Mouse (Mus musculus): ENCODE results near the gene Afdn. TPM values are rescaled to one million over a fixed set of nuclear protein-coding genes. Genes with fewer than 3 reads are reported as not detected.
"Not testable (repeated sequence)": the region's sequence is repeated elsewhere in the genome, so short reads cannot be mapped to it uniquely, and the experiment has no call there.

Afdn gene
- polyA plus RNA-seq, 1 experiment: 15.6 TPM

GRCm38 (mm10) chr17:13754940-13755339 is 5.4 kb upstream of the Afdn start:
- H3K4me1 ChIP-seq (ENCODE audit: control insufficient read depth, insufficient read depth, low read length): peaks cover 4% of the 10 kb centered on the region
- H3K4me3 ChIP-seq (ENCODE audit: control insufficient read depth, low read depth, low read length): no peak overlapping the region
- TF ChIP-seq CTCF (IDR thresholded peaks at IDR 0.05; ENCODE audit: control insufficient read depth, insufficient read depth, insufficient replicate concordance, low read depth, low read length): no peak
- no peak for TF ChIP-seq POLR2A (IDR thresholded peaks at IDR 0.05; ENCODE audit: control insufficient read depth, low read depth, low read length)
- H3K27me3 ChIP-seq (ENCODE audit: control insufficient read depth, insufficient read depth, low read length): no peaks in the 10 kb centered on the region
- H3K36me3 ChIP-seq (ENCODE audit: control insufficient read depth, insufficient read depth, low read length): no peaks in the 10 kb centered on the region
- H3K27ac ChIP-seq (ENCODE audit: control insufficient read depth, insufficient read depth, low read depth, low read length): no peak overlapping the region

GRCm38 (mm10) chr17:13758586-13758985 is 1.8 kb upstream of the Afdn start:
- Histone ChIP-seq H3K36me3 (ENCODE audit: control insufficient read depth, insufficient read depth, low read length) (no peaks in the 10 kb centered on the region), H3K4me3 (ENCODE audit: control insufficient read depth, low read depth, low read length) (no peak overlapping the region), H3K27ac (ENCODE audit: control insufficient read depth, insufficient read depth, low read depth, low read length) (no peak overlapping the region), H3K27me3 (ENCODE audit: control insufficient read depth, insufficient read depth, low read length) (no peaks in the 10 kb centered on the region), H3K4me1 (ENCODE audit: control insufficient read depth, insufficient read depth, low read length) (peaks cover 4% of the 10 kb centered on the region)
- TF ChIP-seq CTCF (IDR thresholded peaks at IDR 0.05; ENCODE audit: control insufficient read depth, insufficient read depth, insufficient replicate concordance, low read depth, low read length) (no peak), POLR2A (IDR thresholded peaks at IDR 0.05; ENCODE audit: control insufficient read depth, low read depth, low read length) (no peak)

GRCm38 (mm10) chr17:13759156-13759852 is 1.0 kb upstream of the Afdn start:
- peaks cover 4% of the 10 kb centered on the region for H3K4me1 ChIP-seq (ENCODE audit: control insufficient read depth, insufficient read depth, low read length)
- peak overlapping the region; percentile 94 for H3K4me3 ChIP-seq (ENCODE audit: control insufficient read depth, low read depth, low read length)
- H3K27me3 ChIP-seq (ENCODE audit: control insufficient read depth, insufficient read depth, low read length): no peaks in the 10 kb centered on the region
- H3K36me3 ChIP-seq (ENCODE audit: control insufficient read depth, insufficient read depth, low read length): no peaks in the 10 kb centered on the region
- TF ChIP-seq CTCF (IDR thresholded peaks at IDR 0.05; ENCODE audit: control insufficient read depth, insufficient read depth, insufficient replicate concordance, low read depth, low read length) (no peak), POLR2A (IDR thresholded peaks at IDR 0.05; ENCODE audit: control insufficient read depth, low read depth, low read length) (no peak)
- H3K27ac ChIP-seq (ENCODE audit: control insufficient read depth, insufficient read depth, low read depth, low read length): peak overlapping the region; percentile 46

GRCm38 (mm10) chr17:13760675-13761178 is 388 bp downstream of the Afdn start:
- TF ChIP-seq POLR2A (IDR thresholded peaks at IDR 0.05; ENCODE audit: control insufficient read depth, low read depth, low read length): no peak
- TF ChIP-seq CTCF (IDR thresholded peaks at IDR 0.05; ENCODE audit: control insufficient read depth, insufficient read depth, insufficient replicate concordance, low read depth, low read length): no peak
- Histone ChIP-seq H3K36me3 (ENCODE audit: control insufficient read depth, insufficient read depth, low read length) (no peaks in the 10 kb centered on the region), H3K4me1 (ENCODE audit: control insufficient read depth, insufficient read depth, low read length) (peaks cover 4% of the 10 kb centered on the region), H3K27ac (ENCODE audit: control insufficient read depth, insufficient read depth, low read depth, low read length) (peak overlapping the region; percentile 98), H3K27me3 (ENCODE audit: control insufficient read depth, insufficient read depth, low read length) (no peaks in the 10 kb centered on the region), H3K4me3 (ENCODE audit: control insufficient read depth, low read depth, low read length) (peak overlapping the region; percentile 94)

GRCm38 (mm10) chr17:13761179-13761913 is 1.0 kb downstream of the Afdn start, which contains the start of gene Tcte2:
Gene Tcte2, minus strand, starts transcription at chr17:13761825.
- Histone ChIP-seq H3K4me1 (ENCODE audit: control insufficient read depth, insufficient read depth, low read length) (peaks cover 4% of the 10 kb centered on the region), H3K27ac (ENCODE audit: control insufficient read depth, insufficient read depth, low read depth, low read length) (peak within 1 kb of the TSS; percentile 98), H3K27me3 (ENCODE audit: control insufficient read depth, insufficient read depth, low read length) (no peaks in the 10 kb centered on the region), H3K4me3 (ENCODE audit: control insufficient read depth, low read depth, low read length) (peak within 1 kb of the TSS; percentile 94), H3K36me3 (ENCODE audit: control insufficient read depth, insufficient read depth, low read length) (no peaks in the 10 kb centered on the region)
- TF ChIP-seq POLR2A (IDR thresholded peaks at IDR 0.05; ENCODE audit: control insufficient read depth, low read depth, low read length) (peak; percentile 22; the same call in 1 of the 2 replicates), CTCF (IDR thresholded peaks at IDR 0.05; ENCODE audit: control insufficient read depth, insufficient read depth, insufficient replicate concordance, low read depth, low read length) (no peak)

GRCm38 (mm10) chr17:13763819-13764218 is 3.5 kb downstream of the Afdn start:
- no peak for TF ChIP-seq POLR2A (IDR thresholded peaks at IDR 0.05; ENCODE audit: control insufficient read depth, low read depth, low read length)
- no peak for TF ChIP-seq CTCF (IDR thresholded peaks at IDR 0.05; ENCODE audit: control insufficient read depth, insufficient read depth, insufficient replicate concordance, low read depth, low read length)
- Histone ChIP-seq H3K36me3 (ENCODE audit: control insufficient read depth, insufficient read depth, low read length) (no peaks in the 10 kb centered on the region), H3K27ac (ENCODE audit: control insufficient read depth, insufficient read depth, low read depth, low read length) (no peak overlapping the region), H3K4me1 (ENCODE audit: control insufficient read depth, insufficient read depth, low read length) (peaks cover 4% of the 10 kb centered on the region), H3K27me3 (ENCODE audit: control insufficient read depth, insufficient read depth, low read length) (no peaks in the 10 kb centered on the region), H3K4me3 (ENCODE audit: control insufficient read depth, low read depth, low read length) (no peak overlapping the region)

- H3K4me1 ChIP-seq (ENCODE audit: control insufficient read depth, insufficient read depth, low read length); H3K4me3 ChIP-seq (ENCODE audit: control insufficient read depth, low read depth, low read length); H3K27me3 ChIP-seq (ENCODE audit: control insufficient read depth, insufficient read depth, low read length); H3K36me3 ChIP-seq (ENCODE audit: control insufficient read depth, insufficient read depth, low read length); H3K27ac ChIP-seq (ENCODE audit: control insufficient read depth, insufficient read depth, low read depth, low read length): not testable (repeated sequence)
Observed at GRCm38 (mm10) chr17:13764911-13765310, 4.6 kb downstream of the Afdn start.
